Mouse (Mus musculus) heart, embryonic 11.5 days (tissue): ENCODE data around the gene Tax1bp3. TPM values are rescaled to one million over a fixed set of nuclear protein-coding genes. Genes with fewer than 3 reads are reported as not detected.

Experiments used
- ATAC-seq: fragments of 200-750 bp; cut with Nextera tagmentation; replicated peaks from 2 replicates; pipeline ENCODE4 v1.8.0; 2017; ENCODE audit warnings: moderate library complexity; ENCODE audit not compliant: insufficient number of reproducible peaks, low FRiP score, low TSS enrichment
- H3K27ac ChIP-seq: fragments of 300-500 bp; sonication (generic); 2 replicates; pipeline ENCODE4 v1.5.1; 2014; ENCODE audit warnings: mild to moderate bottlenecking, low read depth, low read length
- H3K27me3 ChIP-seq: fragments of 300-500 bp; sonication (generic); 2 replicates; pipeline ENCODE4 v1.6.1; 2014; ENCODE audit warnings: mild to moderate bottlenecking, low read length, mixed read lengths; ENCODE audit not compliant: control insufficient read depth, insufficient read depth
- H3K36me3 ChIP-seq: fragments of 300-500 bp; sonication (generic); 2 replicates; pipeline ENCODE4 v1.6.1; 2014; ENCODE audit warnings: mild to moderate bottlenecking, low read length, moderate library complexity, mixed read lengths; ENCODE audit not compliant: control insufficient read depth, insufficient read depth
- H3K4me1 ChIP-seq: fragments of 300-500 bp; sonication (generic); 2 replicates; pipeline ENCODE4 v1.6.1; 2014; ENCODE audit warnings: low read length; ENCODE audit not compliant: control insufficient read depth, insufficient read depth
- H3K4me2 ChIP-seq: fragments of 300-500 bp; sonication (generic); 2 replicates; pipeline ENCODE4 v1.6.1; 2014; ENCODE audit warnings: mild to moderate bottlenecking, moderate library complexity
- H3K4me3 ChIP-seq: fragments of 300-500 bp; sonication (generic); 2 replicates; pipeline ENCODE4 v1.5.1; 2014; ENCODE audit warnings: low read depth, low read length
- H3K9ac ChIP-seq: fragments of 300-500 bp; sonication (generic); 2 replicates; pipeline ENCODE4 v1.6.1; 2014; ENCODE audit warnings: mild to moderate bottlenecking, low read depth, low read length, moderate library complexity
- H3K9me3 ChIP-seq: fragments of 300-500 bp; sonication (generic); replicated peaks from 2 replicates; pipeline ENCODE4 v1.6.1; 2016; ENCODE audit warnings: low read length; ENCODE audit not compliant: control insufficient read depth
- WGBS: fragments of 180-500 bp; shearing (Covaris S2); extraction: QIAGEN DNeasy Blood & Tissue Kit; methylation state at CpG from one replicate; pipeline ENCODE4 v1.1.7; 2014; ENCODE audit not compliant: insufficient replicate concordance; 5-methylcytosine and 5-hydroxymethylcytosine counted together
- polyA plus RNA-seq: library from polyadenylated mRNA; unstranded; fragments of >200 nt; fragmentation: Nextera tagmentation; extraction: Ambion mirVana; gene quantifications from 2 replicates; pipeline ENCODE4 v1.2.1, GENCODE M21; 2014

The Tax1bp3 gene
- polyA plus RNA-seq, 1 experiment from 2014 or later = 264 TPM

DNA sequence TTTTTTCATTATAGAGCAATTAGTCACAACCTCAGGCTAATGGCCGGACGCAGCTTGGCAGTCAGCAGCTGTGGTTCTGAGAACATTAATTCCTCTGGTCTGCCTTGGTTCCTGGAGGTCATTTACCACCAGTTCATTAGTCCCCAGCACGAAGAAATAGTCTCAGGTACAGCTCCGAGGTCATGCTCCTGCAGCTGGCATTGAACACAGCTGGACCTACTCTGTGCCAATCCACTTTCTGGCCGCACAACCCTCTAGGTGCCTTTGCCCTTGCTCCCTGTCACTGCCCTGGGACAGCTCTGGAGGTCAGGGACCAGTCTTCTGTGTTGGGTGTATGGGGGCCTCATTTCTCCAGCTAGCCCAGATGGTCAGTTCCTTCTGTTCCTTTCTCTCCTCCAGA is 52.0 kb downstream of the Tax1bp3 start:
- H3K27me3 ChIP-seq = no peaks in the 10 kb centered on the region
- H3K27ac ChIP-seq = no peak overlapping the region
- H3K9me3 ChIP-seq = no peaks in the 10 kb centered on the region
- H3K4me3 ChIP-seq = no peak overlapping the region
- no peaks in the 10 kb centered on the region for H3K4me1 ChIP-seq
- ATAC-seq = no peak
- no peak overlapping the region for H3K9ac ChIP-seq
- H3K36me3 ChIP-seq = no peaks in the 10 kb centered on the region
- WGBS = 84% methylated on average over 5 of the region's 5 CpGs
- H3K4me2 ChIP-seq = no peak overlapping the region

GRCm38 (mm10) chr11:73230081-73230480 is 53.2 kb downstream of the Tax1bp3 start:
- Histone ChIP-seq H3K36me3 (no peaks in the 10 kb centered on the region), H3K4me1 (no peaks in the 10 kb centered on the region), H3K27ac (no peak overlapping the region), H3K27me3 (no peaks in the 10 kb centered on the region), H3K9me3 (no peaks in the 10 kb centered on the region), H3K9ac (no peak overlapping the region), H3K4me2 (no peak overlapping the region), H3K4me3 (no peak overlapping the region)
- WGBS = 84% methylated on average over 5 of the region's 5 CpGs
- no peak for ATAC-seq

GRCm38 (mm10) chr11:73232513-73232912 is 55.6 kb downstream of the Tax1bp3 start:
- H3K4me1 ChIP-seq = no peaks in the 10 kb centered on the region
- no peaks in the 10 kb centered on the region for H3K9me3 ChIP-seq
- ATAC-seq = no peak
- H3K9ac ChIP-seq = no peak overlapping the region
- no peak overlapping the region for H3K27ac ChIP-seq
- 52% methylated on average over 2 of the region's 2 CpGs for WGBS
- H3K4me3 ChIP-seq = no peak overlapping the region
- no peaks in the 10 kb centered on the region for H3K36me3 ChIP-seq
- no peak overlapping the region for H3K4me2 ChIP-seq
- H3K27me3 ChIP-seq = no peaks in the 10 kb centered on the region

Other genes starting within 250 kb of the Tax1bp3 start
- gene Atp2a3, start 215.9 kb upstream of the Tax1bp3 start, polyA plus RNA-seq = 2.1 and 2.9 TPM in 2 replicates
- gene P2rx1, start 178.0 kb upstream of the Tax1bp3 start, polyA plus RNA-seq = 2.9 and 4.0 TPM in 2 replicates
- 1.3 and 1.5 TPM in 2 replicates for gene Camkk1, start 158.1 kb upstream of the Tax1bp3 start, polyA plus RNA-seq
- 9.6 and 10.3 TPM in 2 replicates for gene Ncbp3, start 129.3 kb upstream of the Tax1bp3 start, polyA plus RNA-seq
- 0.31 and 0.34 TPM in 2 replicates for gene Itgae, start 86.5 kb upstream of the Tax1bp3 start, polyA plus RNA-seq
- 11.2 and 12.0 TPM in 2 replicates for gene Haspin, start 38.8 kb upstream of the Tax1bp3 start, polyA plus RNA-seq
- 0.65 and 0.97 TPM in 2 replicates for gene P2rx5, start 16.7 kb upstream of the Tax1bp3 start, polyA plus RNA-seq
- 94.3 and 112 TPM in 2 replicates for gene Emc6, start within 50 bp of the Tax1bp3 start, polyA plus RNA-seq
- 12.7 and 14.9 TPM in 2 replicates for gene Ctns, start 22.0 kb downstream of the Tax1bp3 start, polyA plus RNA-seq
- 0.31 and 0.94 TPM in 2 replicates for gene Shpk, start 22.4 kb downstream of the Tax1bp3 start, polyA plus RNA-seq
- 0.16 TPM in 1 of 2 replicates, not detected in the other for gene Trpv1, start 57.2 kb downstream of the Tax1bp3 start, polyA plus RNA-seq
- 0.03 TPM in 2 replicates for gene Trpv3, start 90.3 kb downstream of the Tax1bp3 start, polyA plus RNA-seq
- 0.19 TPM in 1 of 2 replicates, not detected in the other for gene Aspa, start 152.5 kb downstream of the Tax1bp3 start, polyA plus RNA-seq
- gene Gm49340, start 152.7 kb downstream of the Tax1bp3 start, polyA plus RNA-seq = not detected in 2 replicates
- not detected in 2 replicates for gene Spata22, start 152.7 kb downstream of the Tax1bp3 start, polyA plus RNA-seq
- gene Olfr20, start 173.7 kb downstream of the Tax1bp3 start, polyA plus RNA-seq = not detected in 2 replicates
- gene Olfr376, start 194.2 kb downstream of the Tax1bp3 start, polyA plus RNA-seq = not detected in 2 replicates
- gene Olfr1, start 222.5 kb downstream of the Tax1bp3 start, polyA plus RNA-seq = not detected in 2 replicates